In genomic region chr6:17464281-17465025, GRCm38 (mm10) we compare ENCODE assay signal across 9 mouse cellular contexts. TPM values are rescaled to one million over a fixed set of nuclear protein-coding genes. Genes with fewer than 3 reads are reported as not detected.
DNase-seq lines count a peak whose midpoint lies in the region; ATAC-seq and TF ChIP-seq lines count a peak whose summit lies in the region.
"Had no signal": no experiment of that assay in that cellular context is flagged by ENCODE, and none has a peak within 500 bp of the region (broad histone marks: within the 10 kb centered on the region; RNA-seq: fewer than 3 reads in every experiment).

No protein-coding gene starts in this region.

- H3K4me1 ChIP-seq in hindbrain, embryonic 10.5 days (replicated peaks) = peaks cover 21% of the 10 kb centered on the region
- peaks cover 8% of the 10 kb centered on the region for H3K4me1 ChIP-seq in limb, embryonic 15.5 days
- peaks cover 12% of the 10 kb centered on the region; the same call in 1 of the 2 replicates for H3K4me1 ChIP-seq in olfactory bulb, adult 2 months (ENCODE audit: control insufficient read depth, insufficient read depth, low read length)

- no peak for ATAC-seq in limb, embryonic 15.5 days (ENCODE audit: insufficient number of reproducible peaks, low FRiP score, low TSS enrichment, low read depth)

- WGBS in hindbrain, embryonic 10.5 days = 11% methylated on average over 15 of the region's 15 CpGs
- WGBS in limb, embryonic 15.5 days = 8% methylated on average over 15 of the region's 15 CpGs
- WGBS in olfactory bulb, adult 2 months = 10% methylated on average over 15 of the region's 15 CpGs

- H3K27ac ChIP-seq in hindbrain, embryonic 10.5 days = peak overlapping the region; percentile 78
- no peak overlapping the region for H3K27ac ChIP-seq in limb, embryonic 15.5 days
- no peak overlapping the region for H3K27ac ChIP-seq in olfactory bulb, adult 2 months (ENCODE audit: insufficient read depth, low read depth, low read length)

- H3K27me3 ChIP-seq in hindbrain, embryonic 10.5 days (ENCODE audit: insufficient read depth, poor library complexity, severe bottlenecking) = peaks cover 76% of the 10 kb centered on the region
- H3K27me3 ChIP-seq in limb, embryonic 15.5 days = peaks cover 8% of the 10 kb centered on the region; the same call in 1 of the 2 replicates

- H3K9ac ChIP-seq in limb, embryonic 15.5 days = peak overlapping the region; percentile 48

- no peaks in the 10 kb centered on the region for H3K36me3 ChIP-seq in hindbrain, embryonic 10.5 days
- no peaks in the 10 kb centered on the region for H3K36me3 ChIP-seq in limb, embryonic 15.5 days

- H3K9me3 ChIP-seq in hindbrain, embryonic 10.5 days = no peaks in the 10 kb centered on the region
- no peaks in the 10 kb centered on the region for H3K9me3 ChIP-seq in limb, embryonic 15.5 days

- TF ChIP-seq CTCF in olfactory bulb, adult 2 months (IDR thresholded peaks at IDR 0.05; ENCODE audit: insufficient read depth, low read depth, low read length) = no peak

- intact Hi-C loops in heart, postnatal 36 days (cut with DNase I) = loop anchor here (10.0 kb wide), 1 partner anchor 360 kb away; no protein-coding TSS in a partner anchor

- TF ChIP-seq POLR2A in olfactory bulb, adult 2 months (IDR thresholded peaks at IDR 0.05; ENCODE audit: insufficient read depth, low read depth, low read length) = no peak

- H3K4me2 ChIP-seq in limb, embryonic 15.5 days = peak overlapping the region; percentile 95

- DNase-seq in heart, adult 18-20 months = peak; percentile 2 to 4
- DNase-seq in heart, postnatal 36 days = no peak
- DNase-seq in NIH3T3 (ENCODE audit: low read depth) (peak; percentile 47), MN1 (ENCODE audit: low spot score) (no peak)
- DNase-seq in hindbrain, embryonic 10.5 days (ENCODE audit: low spot score) = no peak
- DNase-seq in spleen, postnatal 36 days (ENCODE audit: low spot score in 2 of 2) = no peak

- peak overlapping the region; percentile 72 for H3K4me3 ChIP-seq in hindbrain, embryonic 10.5 days
- H3K4me3 ChIP-seq in limb, embryonic 15.5 days = peak overlapping the region; percentile 69
- H3K4me3 ChIP-seq in olfactory bulb, adult 2 months (ENCODE audit: insufficient read depth, low read depth, low read length) = peak overlapping the region; percentile 63

RNA-seq across cellular contexts. Expression of gene Met, which starts 0.9 kb away (rescaled TPM):
- 1 to 10 TPM; 1.0 to 3.2 TPM for total RNA-seq in heart, adult 18-20 months (2021)
- total RNA-seq in heart, postnatal 36 days (2021) = 1 to 10 TPM; 1.5 to 2.7 TPM
- 1.9 and 3.2 TPM in 2 replicates for polyA plus RNA-seq in hindbrain, embryonic 10.5 days (2016; fragmentation: Nextera tagmentation; extraction: Ambion mirVana)
- 3.8 and 4.3 TPM in 2 replicates for polyA plus RNA-seq in limb, embryonic 15.5 days (2015; fragmentation: Nextera tagmentation; extraction: Ambion mirVana)
- polyA plus RNA-seq in olfactory bulb, adult 2 months (2012; ENCODE audit: insufficient read depth, insufficient read length, low replicate concordance, missing spikeins) = not detected in 2 replicates
- total RNA-seq: MEL had no signal

Comparison
In these comparisons a context has a peak if more than half of its experiments do, and no peak if none do; other contexts are left out.
1. DNase-seq: peak in heart, adult 18-20 months (2 of 2) and NIH3T3 (single experiment); none in heart, postnatal 36 days (0 of 2), hindbrain, embryonic 10.5 days (single experiment), spleen, postnatal 36 days (0 of 2) and MN1 (single experiment).
2. Peak in every context shown above with its lines, with median percentiles within 50 percentile points of each other: H3K4me3 ChIP-seq.